Mouse (Mus musculus): ENCODE results near the gene Rita1. TPM values are rescaled to one million over a fixed set of nuclear protein-coding genes. Genes with fewer than 3 reads are reported as not detected.

Rita1 gene
- polyA plus RNA-seq, 1 experiment from 2014 or later, result 9.0 TPM

GRCm38 (mm10) chr5:120550137-120550536, 62.3 kb downstream of the Rita1 start:
- ATAC-seq (ENCODE audit: insufficient number of reproducible peaks, insufficient read depth, low FRiP score, low read depth), result no peak
- Histone ChIP-seq H3K4me3 (ENCODE audit: low read depth, low read length) (no peak overlapping the region), H3K27me3 (ENCODE audit: control insufficient read depth, insufficient read depth, low read length) (no peaks in the 10 kb centered on the region), H3K9me3 (ENCODE audit: control insufficient read depth, low read depth, low read length) (no peaks in the 10 kb centered on the region), H3K27ac (ENCODE audit: low read length) (no peak overlapping the region), H3K9ac (replicated peaks; ENCODE audit: low read depth, low read length) (no peak overlapping the region), H3K4me2 (replicated peaks; ENCODE audit: low read depth, low read length) (no peak overlapping the region), H3K36me3 (ENCODE audit: control insufficient read depth, insufficient read depth, low read length) (peaks cover 17% of the 10 kb centered on the region), H3K4me1 (ENCODE audit: control insufficient read depth, insufficient read depth, low read length) (0 out of 2 replicates have a peak, but pooled peaks cover 4% of the 10 kb centered on the region)
- WGBS, result 82% methylated on average over 5 of the region's 5 CpGs

GRCm38 (mm10) chr5:120548236-120548850, 64.0 kb downstream of the Rita1 start:
- no peak for ATAC-seq (ENCODE audit: insufficient number of reproducible peaks, insufficient read depth, low FRiP score, low read depth)
- 0 out of 2 replicates have a peak, but pooled peaks cover 4% of the 10 kb centered on the region for H3K4me1 ChIP-seq (ENCODE audit: control insufficient read depth, insufficient read depth, low read length)
- H3K27ac ChIP-seq (ENCODE audit: low read length), result no peak overlapping the region
- no peaks in the 10 kb centered on the region for H3K27me3 ChIP-seq (ENCODE audit: control insufficient read depth, insufficient read depth, low read length)
- peaks cover 10% of the 10 kb centered on the region for H3K36me3 ChIP-seq (ENCODE audit: control insufficient read depth, insufficient read depth, low read length)
- H3K4me2 ChIP-seq (replicated peaks; ENCODE audit: low read depth, low read length), result no peak overlapping the region
- no peaks in the 10 kb centered on the region for H3K9me3 ChIP-seq (ENCODE audit: control insufficient read depth, low read depth, low read length)
- no peak overlapping the region for H3K4me3 ChIP-seq (ENCODE audit: low read depth, low read length)
- WGBS, result 67% methylated on average over 11 of the region's 11 CpGs
- H3K9ac ChIP-seq (replicated peaks; ENCODE audit: low read depth, low read length), result no peak overlapping the region

Other genes starting within 250 kb of the Rita1 start
- 0.35 TPM in 1 of 2 replicates, not detected in the other for gene Lhx5, start 180.9 kb downstream of the Rita1 start, polyA plus RNA-seq (2014; fragmentation: Nextera tagmentation; extraction: Ambion mirVana)
- 5.7 and 5.8 TPM in 2 replicates for gene Sdsl, start 139.8 kb downstream of the Rita1 start, polyA plus RNA-seq (2014; fragmentation: Nextera tagmentation; extraction: Ambion mirVana)
- gene Sds, start 136.1 kb downstream of the Rita1 start, polyA plus RNA-seq (2014; fragmentation: Nextera tagmentation; extraction: Ambion mirVana), result not detected in 2 replicates
- 39.6 and 40.2 TPM in 2 replicates for gene Plbd2, start 109.0 kb downstream of the Rita1 start, polyA plus RNA-seq (2014; fragmentation: Nextera tagmentation; extraction: Ambion mirVana)
- gene Slc8b1, start 101.4 kb downstream of the Rita1 start, polyA plus RNA-seq (2014; fragmentation: Nextera tagmentation; extraction: Ambion mirVana), result 4.1 and 5.4 TPM in 2 replicates
- gene Tpcn1, start 23.9 kb downstream of the Rita1 start, polyA plus RNA-seq (2014; fragmentation: Nextera tagmentation; extraction: Ambion mirVana), result 24.0 and 26.5 TPM in 2 replicates
- gene Iqcd, start 23.6 kb downstream of the Rita1 start, polyA plus RNA-seq (2014; fragmentation: Nextera tagmentation; extraction: Ambion mirVana), result 0.54 and 0.78 TPM in 2 replicates
- gene Ddx54, start 150 bp upstream of the Rita1 start, polyA plus RNA-seq (2014; fragmentation: Nextera tagmentation; extraction: Ambion mirVana), result 27.1 and 30.7 TPM in 2 replicates
- gene Cfap73, start 21.6 kb upstream of the Rita1 start, polyA plus RNA-seq (2014; fragmentation: Nextera tagmentation; extraction: Ambion mirVana), result not detected in 2 replicates
- 0.07 and 0.18 TPM in 2 replicates for gene Rasal1, start 36.2 kb upstream of the Rita1 start, polyA plus RNA-seq (2014; fragmentation: Nextera tagmentation; extraction: Ambion mirVana)
- gene Dtx1, start 99.3 kb upstream of the Rita1 start, polyA plus RNA-seq (2014; fragmentation: Nextera tagmentation; extraction: Ambion mirVana), result 5.2 and 5.9 TPM in 2 replicates
- gene Oas2, start 137.3 kb upstream of the Rita1 start, polyA plus RNA-seq (2014; fragmentation: Nextera tagmentation; extraction: Ambion mirVana), result 0.58 and 0.70 TPM in 2 replicates
- gene Oas3, start 165.1 kb upstream of the Rita1 start, polyA plus RNA-seq (2014; fragmentation: Nextera tagmentation; extraction: Ambion mirVana), result not detected in 2 replicates
- not detected in 2 replicates for gene Oas1e, start 182.9 kb upstream of the Rita1 start, polyA plus RNA-seq (2014; fragmentation: Nextera tagmentation; extraction: Ambion mirVana)
- 0.59 and 1.2 TPM in 2 replicates for gene Oas1c, start 199.9 kb upstream of the Rita1 start, polyA plus RNA-seq (2014; fragmentation: Nextera tagmentation; extraction: Ambion mirVana)
- gene Oas1f, start 234.8 kb upstream of the Rita1 start, polyA plus RNA-seq (2014; fragmentation: Nextera tagmentation; extraction: Ambion mirVana), result 0.35 TPM in 1 of 2 replicates, not detected in the other
- gene Oas1h, start 248.8 kb upstream of the Rita1 start, polyA plus RNA-seq (2014; fragmentation: Nextera tagmentation; extraction: Ambion mirVana), result not detected in 2 replicates